ENCODE assay signal across 18 mouse cellular contexts in the genomic region with DNA sequence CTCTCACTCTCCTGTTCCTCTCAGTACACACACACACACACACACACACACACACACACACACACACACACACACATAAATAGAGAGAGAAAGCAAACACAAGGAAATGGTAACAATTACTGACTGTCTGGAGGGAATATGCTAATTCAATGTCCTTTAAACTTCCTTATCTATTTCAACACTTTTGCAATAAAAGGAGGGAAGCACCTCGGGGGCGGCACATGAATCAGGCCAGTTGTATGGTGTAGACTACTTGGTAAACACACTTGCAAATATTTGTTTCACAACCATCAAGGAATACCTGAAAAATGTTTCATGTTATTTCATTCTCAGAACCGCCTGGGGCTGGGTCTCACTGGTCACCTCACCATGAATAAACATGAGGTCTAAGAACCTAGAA. TPM values are rescaled to one million over a fixed set of nuclear protein-coding genes. Genes with fewer than 3 reads are reported as not detected.
DNase-seq lines count a peak whose midpoint lies in the region; ATAC-seq and TF ChIP-seq lines count a peak whose summit lies in the region.
"Had no signal": no experiment of that assay in that cellular context is flagged by ENCODE, and none has a peak within 500 bp of the region (broad histone marks: within the 10 kb centered on the region; RNA-seq: fewer than 3 reads in every experiment).

No protein-coding gene starts in this region.

- no peak overlapping the region; the same call in 1 of the 2 replicates for H3K4me3 ChIP-seq in G1E (ENCODE audit: low read depth, low read length)
- no peak overlapping the region for H3K4me3 ChIP-seq in intestine, postnatal 0 days (ENCODE audit: low read depth, low read length)
- no peak overlapping the region for H3K4me3 ChIP-seq in liver, embryonic 16.5 days (ENCODE audit: low read depth, low read length)
- H3K4me3 ChIP-seq: embryonic facial prominence, embryonic 12.5 days; gastrocnemius, adult 2 months; hindbrain, embryonic 15.5 days; midbrain, embryonic 10.5 days had no signal

- H3K9me3 ChIP-seq in G1E (replicated peaks): no peaks in the 10 kb centered on the region
- no peaks in the 10 kb centered on the region for H3K9me3 ChIP-seq in intestine, postnatal 0 days (ENCODE audit: control insufficient read depth)
- H3K9me3 ChIP-seq in liver, embryonic 16.5 days (replicated peaks; ENCODE audit: control insufficient read depth, low read length): no peaks in the 10 kb centered on the region
- H3K9me3 ChIP-seq: embryonic facial prominence, embryonic 12.5 days; hindbrain, embryonic 15.5 days; midbrain, embryonic 10.5 days had no signal

- DNase-seq in kidney, adult 11 months: peak; percentile 18
- DNase-seq in kidney, postnatal 4 days: no peak
- DNase-seq in G1E (ENCODE audit: low spot score): no peak
- DNase-seq in urinary bladder, postnatal 10 days (ENCODE audit: low spot score): no peak
- DNase-seq in MN1 (ENCODE audit: low spot score): no peak
- DNase-seq: adrenal gland, postnatal 25 days; B cell, adult 2 months; cerebellum, adult 8-10 months; gastrocnemius, adult 2 months; heart, postnatal 14 days; lung, postnatal 14 days; thymus, postnatal 14 days had no signal

- H3K9ac ChIP-seq in intestine, postnatal 0 days (ENCODE audit: low read depth, low read length): no peak overlapping the region
- peak overlapping the region; percentile 27 for H3K9ac ChIP-seq in liver, embryonic 16.5 days (ENCODE audit: low read depth, low read length)
- H3K9ac ChIP-seq: embryonic facial prominence, embryonic 12.5 days; hindbrain, embryonic 15.5 days had no signal

- H3K4me2 ChIP-seq in intestine, postnatal 0 days (replicated peaks; ENCODE audit: low read depth): no peak overlapping the region
- peak overlapping the region; percentile 87; the same call in 1 of the 2 replicates for H3K4me2 ChIP-seq in liver, embryonic 16.5 days (ENCODE audit: low read depth, low read length)
- H3K4me2 ChIP-seq: embryonic facial prominence, embryonic 12.5 days; hindbrain, embryonic 15.5 days had no signal

- TF ChIP-seq CTCF in G1E (IDR thresholded peaks at IDR 0.05; ENCODE audit: low read depth, low read length): no peak
- no peak for TF ChIP-seq CTCF in intestine, postnatal 0 days (IDR thresholded peaks at IDR 0.05; ENCODE audit: low read depth)

- WGBS in intestine, postnatal 0 days: 35% methylated on average over 3 of the region's 3 CpGs
- 10% methylated on average over 3 of the region's 3 CpGs for WGBS in liver, embryonic 16.5 days (ENCODE audit: insufficient replicate concordance)

- no peaks in the 10 kb centered on the region for H3K27me3 ChIP-seq in G1E (ENCODE audit: insufficient read depth, low read length)
- H3K27me3 ChIP-seq in intestine, postnatal 0 days (replicated peaks; ENCODE audit: control insufficient read depth, insufficient read depth, low read length): no peaks in the 10 kb centered on the region
- no peaks in the 10 kb centered on the region for H3K27me3 ChIP-seq in liver, embryonic 16.5 days (ENCODE audit: control insufficient read depth, insufficient read depth, low read depth, low read length)
- H3K27me3 ChIP-seq: embryonic facial prominence, embryonic 12.5 days; hindbrain, embryonic 15.5 days had no signal

- no peaks in the 10 kb centered on the region for H3K36me3 ChIP-seq in G1E (replicated peaks)
- H3K36me3 ChIP-seq in intestine, postnatal 0 days (ENCODE audit: control insufficient read depth, insufficient read depth): no peaks in the 10 kb centered on the region
- H3K36me3 ChIP-seq in liver, embryonic 16.5 days (ENCODE audit: control insufficient read depth, insufficient read depth): no peaks in the 10 kb centered on the region
- H3K36me3 ChIP-seq: embryonic facial prominence, embryonic 12.5 days; hindbrain, embryonic 15.5 days; midbrain, embryonic 10.5 days had no signal

- H3K4me1 ChIP-seq in G1E (ENCODE audit: insufficient read depth, low read depth, low read length): peaks cover 85% of the 10 kb centered on the region
- H3K4me1 ChIP-seq in intestine, postnatal 0 days (replicated peaks; ENCODE audit: control insufficient read depth, insufficient read depth, low read length): 0 out of 2 replicates have a peak, but pooled peaks cover 8% of the 10 kb centered on the region
- peaks cover 78% of the 10 kb centered on the region for H3K4me1 ChIP-seq in liver, embryonic 16.5 days (ENCODE audit: control insufficient read depth, low read depth, low read length)

- no peak overlapping the region for H3K27ac ChIP-seq in intestine, postnatal 0 days (ENCODE audit: low read depth, low read length)
- peak overlapping the region; percentile 100 for H3K27ac ChIP-seq in liver, embryonic 16.5 days (ENCODE audit: low read length)
- H3K27ac ChIP-seq: embryonic facial prominence, embryonic 12.5 days; gastrocnemius, adult 2 months; hindbrain, embryonic 15.5 days had no signal

- 0 out of 2 replicates have a peak, but pooled peaks have one; percentile 25 for ATAC-seq in G1E (ENCODE audit: extremely low read depth, insufficient number of reproducible peaks, low FRiP score, poor library complexity, severe bottlenecking)
- peak; percentile 76 for ATAC-seq in intestine, postnatal 0 days
- ATAC-seq in liver, embryonic 16.5 days (ENCODE audit: low read depth): no peak

RNA-seq across cellular contexts. Expression of gene Lipc, which starts 30.9 kb away (rescaled TPM):
- total RNA-seq in G1E (2014; fragmentation: Nextera tagmentation): not detected in 2 replicates
- total RNA-seq in G1E (2017): 0.11 and 0.52 TPM in 2 replicates
- polyA plus RNA-seq in G1E (2012): not detected in 2 replicates
- 0.08 TPM in 1 of 2 replicates, not detected in the other for polyA plus RNA-seq in intestine, postnatal 0 days (2015; fragmentation: Nextera tagmentation; extraction: Ambion mirVana)
- 44.3 and 45.9 TPM in 2 replicates for polyA plus RNA-seq in liver, embryonic 16.5 days (2015; fragmentation: Nextera tagmentation; extraction: Ambion mirVana)
- total RNA-seq: adrenal gland, postnatal 25 days; gastrocnemius, adult 2 months had no signal
- polyA plus RNA-seq: embryonic facial prominence, embryonic 12.5 days; hindbrain, embryonic 15.5 days; midbrain, embryonic 10.5 days; neural tube, embryonic 11.5 days had no signal

Comparison
In these comparisons a context has a peak if more than half of its experiments do, and no peak if none do; other contexts are left out.
1. RNA of gene Lipc, which starts 30.9 kb away (polyA plus RNA-seq): 44.3 to 45.9 TPM in liver, embryonic 16.5 days; 0.08 TPM in intestine, postnatal 0 days and not detected in G1E; every median in the first group is over 10 times any median in the second.